Mouse (Mus musculus) left cerebral cortex, adult 18-20 months (tissue): ENCODE results near the gene Eif2s2. TPM values are rescaled to one million over a fixed set of nuclear protein-coding genes. Genes with fewer than 3 reads are reported as not detected.

Experiments used
- DNase-seq, 2 experiments: peaks; one replicate each; pipeline ENCODE4 v3.0.0; 2021 to 2022; ENCODE audit warnings: low spot score in 2 of 2, mixed read lengths in 1 of 2
- total RNA-seq, 2 experiments: library from RNA; stranded (reverse); gene quantifications; 2 replicates each; pipeline ENCODE4 v1.2.3; 2021

Eif2s2 gene
- total RNA-seq, 2 experiments from 2014 or later: 47.3 to 50.2 TPM

- DNase-seq: no peak
Measured at GRCm38 (mm10) chr2:154893548-154893947, 813 bp upstream of the Eif2s2 start.

- DNase-seq: no peak
Measured at GRCm38 (mm10) chr2:154893045-154893385, 280 bp upstream of the Eif2s2 start.

GRCm38 (mm10) chr2:154891585-154891984 is 1.1 kb downstream of the Eif2s2 start:
- DNase-seq: no peak

- DNase-seq: no peak
Measured at GRCm38 (mm10) chr2:154876621-154877020, 16.1 kb downstream of the Eif2s2 start.

- DNase-seq: no peak
Measured at GRCm38 (mm10) chr2:154869954-154870641, 22.6 kb downstream of the Eif2s2 start.

- no peak for DNase-seq
Measured at GRCm38 (mm10) chr2:154868106-154868505, 24.6 kb downstream of the Eif2s2 start.

- DNase-seq: no peak
Measured at GRCm38 (mm10) chr2:154865696-154866095, 27.0 kb downstream of the Eif2s2 start.

GRCm38 (mm10) chr2:154863672-154864071 is 29.1 kb downstream of the Eif2s2 start:
- peak; percentile 9 to 28 for DNase-seq

- DNase-seq: peak; percentile 65 to 71
Measured at GRCm38 (mm10) chr2:154855383-154855782, 37.4 kb downstream of the Eif2s2 start.

- DNase-seq: no peak
Measured at GRCm38 (mm10) chr2:154848086-154848485, 44.6 kb downstream of the Eif2s2 start.

GRCm38 (mm10) chr2:154836537-154836936 is 56.2 kb downstream of the Eif2s2 start:
- no peak for DNase-seq

- DNase-seq: no peak
Measured at GRCm38 (mm10) chr2:154834149-154834865, 58.4 kb downstream of the Eif2s2 start.

GRCm38 (mm10) chr2:154832471-154832870 is 60.3 kb downstream of the Eif2s2 start:
- DNase-seq: no peak

GRCm38 (mm10) chr2:154827521-154827920 is 65.2 kb downstream of the Eif2s2 start:
- DNase-seq: no peak

GRCm38 (mm10) chr2:154826054-154826538 is 66.6 kb downstream of the Eif2s2 start:
- no peak for DNase-seq

Other genes starting within 250 kb of the Eif2s2 start
- 100 to 1,000 TPM; 222 to 229 TPM for gene Chmp4b, start 241.2 kb downstream of the Eif2s2 start, total RNA-seq
- gene Gm14214, start 122.9 kb downstream of the Eif2s2 start, total RNA-seq: not detected
- 100 to 1,000 TPM; 104 to 109 TPM for gene Raly, start 101.8 kb downstream of the Eif2s2 start, total RNA-seq
- not detected for gene a, start 101.5 kb downstream of the Eif2s2 start, total RNA-seq
- under 1 TPM; 0.26 TPM for gene Gm14226, start 125.3 kb upstream of the Eif2s2 start, total RNA-seq
- 10 to 100 TPM; 13.8 to 17.2 TPM for gene Ahcy, start 181.6 kb upstream of the Eif2s2 start, total RNA-seq
- gene Itch, start 240.6 kb upstream of the Eif2s2 start, total RNA-seq: 10 to 100 TPM; 55.8 to 57.6 TPM